Mouse (Mus musculus): Measurements from ENCODE around the gene Gm13889. TPM values are rescaled to one million over a fixed set of nuclear protein-coding genes. Genes with fewer than 3 reads are reported as not detected.
A peak's percentile ranks its signal among the peaks of the same experiment; 100 is the strongest.

Gm13889 gene
- total RNA-seq, 2 experiments from 2014 or later, result 50.5 to 51.2 TPM

- H3K4me3 ChIP-seq, result no peak overlapping the region
- DNase-seq (ENCODE audit: low spot score in 2 of 2), result no peak
- no peak for TF ChIP-seq CTCF (conservative IDR thresholded peaks at IDR 0.05)
- peak overlapping the region; percentile 37 for H3K27ac ChIP-seq
Measured at GRCm38 (mm10) chr2:93907519-93908294, 49.3 kb downstream of the Gm13889 start.

GRCm38 (mm10) chr2:93906316-93906715, 50.7 kb downstream of the Gm13889 start:
- Histone ChIP-seq H3K4me3 (no peak overlapping the region), H3K27ac (peak overlapping the region; percentile 9)
- no peak for TF ChIP-seq CTCF (conservative IDR thresholded peaks at IDR 0.05)
- no peak for DNase-seq (ENCODE audit: low spot score in 2 of 2)

Other genes starting within 250 kb of the Gm13889 start
- 10 to 100 TPM; 50.9 to 52.8 TPM for gene Ext2, start 134.6 kb downstream of the Gm13889 start, total RNA-seq (2021)
- gene Accs, start 107.3 kb downstream of the Gm13889 start, total RNA-seq (2021), result 1 to 10 TPM; 3.0 to 3.5 TPM
- gene Accsl, start 88.0 kb downstream of the Gm13889 start, total RNA-seq (2021), result under 1 TPM in 1 of 2 experiments, not detected in 1; 0.54 TPM
- not detected for gene Gm27027, start 39.2 kb upstream of the Gm13889 start, total RNA-seq (2021)
- 10 to 100 TPM; 22.7 to 28.1 TPM for gene Alkbh3, start 53.6 kb upstream of the Gm13889 start, total RNA-seq (2021)
- 10 to 100 TPM; 65.2 to 66.5 TPM for gene Hsd17b12, start 200.8 kb upstream of the Gm13889 start, total RNA-seq (2021)